Mouse (Mus musculus): Measurements from ENCODE around the gene Abca8a. TPM values are rescaled to one million over a fixed set of nuclear protein-coding genes. Genes with fewer than 3 reads are reported as not detected.

Gene Abca8a
- total and polyA plus RNA-seq, 3 experiments = 0.08 TPM; not detected in 2

DNA sequence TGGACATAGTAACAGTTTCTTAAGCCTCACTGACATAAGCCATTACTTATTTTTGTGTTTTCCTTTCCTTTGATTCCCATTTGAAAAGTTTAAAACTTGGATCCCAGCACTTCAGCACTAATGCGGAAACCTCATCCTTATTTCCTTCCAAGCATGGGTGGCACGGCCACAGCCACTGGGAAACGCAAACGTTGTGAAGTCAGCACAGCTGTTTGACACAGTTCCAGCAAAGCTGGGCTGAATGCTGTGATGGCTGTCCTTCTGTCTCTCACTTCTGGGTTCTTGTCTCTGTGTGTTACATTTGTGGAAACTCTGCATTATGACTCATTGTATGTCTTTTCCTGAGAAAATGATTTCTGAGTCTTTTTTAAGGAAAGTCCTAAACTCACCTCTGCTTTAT is 34.7 kb downstream of the Abca8a start:
- dilution Hi-C loops (cut with MboI; ENCODE audit: extremely low pct_ligation_motif_present, extremely low pct_unique_long_range_greater_than_20kb, low sequenced_read_pairs) (no loop called here), in situ Hi-C loops (cut with MboI; ENCODE audit: low pct_ligation_motif_present, low pct_unique_long_range_greater_than_20kb, low sequenced_read_pairs) (no loop called here)
- Histone ChIP-seq H3K36me3 (replicated peaks in 1 of 2; ENCODE audit: control insufficient read depth in 1 of 2, insufficient read depth in 1 of 2, low read length in 1 of 2) (no peaks in the 10 kb centered on the region), H3K4me1 (ENCODE audit: control insufficient read depth in 1 of 2, insufficient read depth in 2 of 2) (peaks cover 0 to 17% of the 10 kb centered on the region in 2 experiments; a peak in 2 of 4 replicates), H3K4me2 (ENCODE audit: insufficient read depth, low read depth, poor library complexity, severe bottlenecking) (no peak overlapping the region), H3K9ac (ENCODE audit: insufficient read depth, low read depth) (no peak overlapping the region), H3K4me3 (replicated peaks in 1 of 3; ENCODE audit: low read depth in 2 of 3, low read length in 2 of 3, poor library complexity in 1 of 3) (no peak overlapping the region), H3K27ac (ENCODE audit: insufficient read depth, low read depth) (no peak overlapping the region), H3K9me3 (replicated peaks; ENCODE audit: low read length) (no peaks in the 10 kb centered on the region), H3K27me3 (replicated peaks) (no peaks in the 10 kb centered on the region), H3K79me2 (replicated peaks; ENCODE audit: control insufficient read depth, extremely low read depth, insufficient read depth, poor library complexity, severe bottlenecking) (no peaks in the 10 kb centered on the region)
- no peak for TF ChIP-seq MYC (IDR thresholded peaks at IDR 0.05; ENCODE audit: low read depth, low read length)
- no peak for TF ChIP-seq CTCF (conservative IDR thresholded peaks at IDR 0.05 in 1 of 2, IDR thresholded peaks at IDR 0.05 in 1 of 2; ENCODE audit: low read depth in 2 of 2, low read length in 2 of 2)
- no peak for TF ChIP-seq NRF1 (IDR thresholded peaks at IDR 0.05; ENCODE audit: low read depth, low read length)
- TF ChIP-seq NELFE (IDR thresholded peaks at IDR 0.05; ENCODE audit: low read depth, low read length) = no peak
- no peak for TF ChIP-seq E2F4 (IDR thresholded peaks at IDR 0.05; ENCODE audit: insufficient replicate concordance, low read depth, low read length)
- TF ChIP-seq JUN (IDR thresholded peaks at IDR 0.05; ENCODE audit: insufficient read depth, low read depth, low read length) = no peak
- no peak for TF ChIP-seq SMC3 (IDR thresholded peaks at IDR 0.05; ENCODE audit: low read depth, low read length)
- TF ChIP-seq MEF2A (IDR thresholded peaks at IDR 0.05; ENCODE audit: borderline replicate concordance, low read depth, low read length) = no peak
- TF ChIP-seq POLR2A (IDR thresholded peaks at IDR 0.05; ENCODE audit: low read depth, low read length) = no peak
- TF ChIP-seq RCOR1 (conservative IDR thresholded peaks at IDR 0.05; ENCODE audit: low read depth, low read length) = no peak
- no peak for TF ChIP-seq TCF12 (IDR thresholded peaks at IDR 0.05; ENCODE audit: low read depth, low read length)
- no peak for DNase-seq (ENCODE audit: extremely low read depth)

- no peaks in the 10 kb centered on the region for H3K9me3 ChIP-seq (replicated peaks; ENCODE audit: low read length)
- no peaks in the 10 kb centered on the region for H3K36me3 ChIP-seq (replicated peaks in 1 of 2; ENCODE audit: control insufficient read depth in 1 of 2, insufficient read depth in 1 of 2, low read length in 1 of 2)
- dilution Hi-C loops (cut with MboI; ENCODE audit: extremely low pct_ligation_motif_present, extremely low pct_unique_long_range_greater_than_20kb, low sequenced_read_pairs) (no loop called here), in situ Hi-C loops (cut with MboI; ENCODE audit: low pct_ligation_motif_present, low pct_unique_long_range_greater_than_20kb, low sequenced_read_pairs) (no loop called here)
- no peak overlapping the region for H3K4me2 ChIP-seq (ENCODE audit: insufficient read depth, low read depth, poor library complexity, severe bottlenecking)
- TF ChIP-seq ZC3H11A (IDR thresholded peaks at IDR 0.05; ENCODE audit: low read depth, low read length) = no peak
- peaks cover 0 to 17% of the 10 kb centered on the region in 2 experiments; a peak in 2 of 4 replicates for H3K4me1 ChIP-seq (ENCODE audit: control insufficient read depth in 1 of 2, insufficient read depth in 2 of 2)
- H3K27me3 ChIP-seq (replicated peaks) = no peaks in the 10 kb centered on the region
- no peak overlapping the region for H3K9ac ChIP-seq (ENCODE audit: insufficient read depth, low read depth)
- H3K27ac ChIP-seq (ENCODE audit: insufficient read depth, low read depth) = no peak overlapping the region
- no peak overlapping the region for H3K4me3 ChIP-seq (replicated peaks in 1 of 3; ENCODE audit: low read depth in 2 of 3, low read length in 2 of 3, poor library complexity in 1 of 3)
- no peaks in the 10 kb centered on the region for H3K79me2 ChIP-seq (replicated peaks; ENCODE audit: control insufficient read depth, extremely low read depth, insufficient read depth, poor library complexity, severe bottlenecking)
- DNase-seq (ENCODE audit: extremely low read depth) = no peak
Observed at GRCm38 (mm10) chr11:110060127-110060526, 35.7 kb downstream of the Abca8a start.

DNA sequence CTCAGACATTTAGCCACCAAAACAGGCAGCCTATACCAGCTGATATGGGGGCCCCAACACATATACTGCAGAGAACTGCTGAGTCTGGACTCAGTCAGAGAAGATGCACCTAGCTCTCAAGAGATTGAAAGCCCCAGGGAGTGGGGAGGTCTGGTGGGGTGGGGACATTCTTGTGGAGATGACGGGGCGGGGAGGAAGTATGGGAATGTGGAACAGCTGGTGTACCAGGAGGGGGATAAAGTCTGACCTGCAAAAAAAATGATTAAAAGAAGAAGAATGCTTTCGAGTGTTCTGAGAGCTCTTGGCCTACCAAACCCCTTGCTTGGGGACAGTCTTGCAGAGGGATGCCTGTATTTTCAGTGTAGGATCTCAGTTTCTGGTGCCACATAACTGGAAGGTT is 42.1 kb downstream of the Abca8a start:
- Histone ChIP-seq H3K27ac (ENCODE audit: insufficient read depth, low read depth) (no peak overlapping the region), H3K79me2 (replicated peaks; ENCODE audit: control insufficient read depth, extremely low read depth, insufficient read depth, poor library complexity, severe bottlenecking) (no peaks in the 10 kb centered on the region), H3K4me1 (ENCODE audit: control insufficient read depth in 1 of 2, insufficient read depth in 2 of 2) (peaks cover 0 to 40% of the 10 kb centered on the region in 2 experiments; a peak in 3 of 4 replicates), H3K27me3 (replicated peaks) (no peaks in the 10 kb centered on the region), H3K9me3 (replicated peaks; ENCODE audit: low read length) (peaks cover 4% of the 10 kb centered on the region), H3K9ac (ENCODE audit: insufficient read depth, low read depth) (no peak overlapping the region), H3K4me3 (replicated peaks in 1 of 3; ENCODE audit: low read depth in 2 of 3, low read length in 2 of 3, poor library complexity in 1 of 3) (no peak overlapping the region), H3K4me2 (ENCODE audit: insufficient read depth, low read depth, poor library complexity, severe bottlenecking) (no peak overlapping the region), H3K36me3 (replicated peaks in 1 of 2; ENCODE audit: control insufficient read depth in 1 of 2, insufficient read depth in 1 of 2, low read length in 1 of 2) (no peaks in the 10 kb centered on the region)
- dilution Hi-C loops (cut with MboI; ENCODE audit: extremely low pct_ligation_motif_present, extremely low pct_unique_long_range_greater_than_20kb, low sequenced_read_pairs) = no loop called here
- no peak for TF ChIP-seq MYC (IDR thresholded peaks at IDR 0.05; ENCODE audit: low read depth, low read length)
- TF ChIP-seq MXI1 (IDR thresholded peaks at IDR 0.05; ENCODE audit: low read depth, low read length) = no peak
- TF ChIP-seq NRF1 (IDR thresholded peaks at IDR 0.05; ENCODE audit: low read depth, low read length) = no peak
- TF ChIP-seq SMC3 (IDR thresholded peaks at IDR 0.05; ENCODE audit: low read depth, low read length) = no peak
- TF ChIP-seq E2F4 (IDR thresholded peaks at IDR 0.05; ENCODE audit: insufficient replicate concordance, low read depth, low read length) = no peak
- no peak for TF ChIP-seq JUN (IDR thresholded peaks at IDR 0.05; ENCODE audit: insufficient read depth, low read depth, low read length)
- no peak for TF ChIP-seq HCFC1 (IDR thresholded peaks at IDR 0.05; ENCODE audit: low read depth, low read length)
- TF ChIP-seq CHD2 (IDR thresholded peaks at IDR 0.05; ENCODE audit: low read length) = no peak
- TF ChIP-seq ELF1 (IDR thresholded peaks at IDR 0.05; ENCODE audit: low read depth, low read length) = no peak
- no peak for TF ChIP-seq PAX5 (IDR thresholded peaks at IDR 0.05; ENCODE audit: low read length)
- in situ Hi-C loops (cut with MboI; ENCODE audit: low pct_ligation_motif_present, low pct_unique_long_range_greater_than_20kb, low sequenced_read_pairs) = no loop called here
- no peak for DNase-seq (ENCODE audit: extremely low read depth)
